Mouse (Mus musculus) CH12.LX (cell line): ENCODE measurements around the gene Dffb. TPM values are rescaled to one million over a fixed set of nuclear protein-coding genes. Genes with fewer than 3 reads are reported as not detected.

Experiments
- DNase-seq: peaks from one replicate; pipeline ENCODE4 v3.0.0-alpha.2; 2013; ENCODE audit errors: extremely low read depth
- H3K27ac ChIP-seq: 2 replicates; pipeline ENCODE4 v1.5.1; 2012; ENCODE audit warnings: low read depth, mild to moderate bottlenecking, control low read depth, moderate library complexity; ENCODE audit not compliant: insufficient read depth
- H3K27me3 ChIP-seq: replicated peaks from 2 replicates; pipeline ENCODE3; 2012; ENCODE audit warnings: inconsistent platforms
- H3K36me3 ChIP-seq, 2 experiments: replicated peaks in 1 of 2; 2 replicates each; pipeline versions ENCODE3 to v1.6.1; 2012; ENCODE audit warnings: inconsistent platforms in 1 of 2, low read length in 1 of 2, mild to moderate bottlenecking in 1 of 2, mixed read lengths in 1 of 2, moderate library complexity in 1 of 2; ENCODE audit not compliant: control insufficient read depth in 1 of 2, insufficient read depth in 1 of 2
- H3K4me1 ChIP-seq, 2 experiments: 2 replicates each; pipeline ENCODE4 v1.6.1; 2012; ENCODE audit warnings: inconsistent platforms in 1 of 2, moderate library complexity in 1 of 2; ENCODE audit not compliant: insufficient read depth in 2 of 2, control insufficient read depth in 1 of 2
- H3K4me2 ChIP-seq: 2 replicates; pipeline ENCODE4 v1.6.1; 2012; ENCODE audit warnings: low read depth, mild to moderate bottlenecking, control low read depth; ENCODE audit not compliant: poor library complexity, insufficient read depth, severe bottlenecking
- H3K4me3 ChIP-seq, 3 experiments: fragments of 150-350 bp in 1 of 3; sonication (generic) in 1 of 3; replicated peaks in 1 of 3; 2 replicates each; pipeline versions ENCODE3 to v1.5.1; 2011 to 2012; ENCODE audit warnings: low read depth in 2 of 3, low read length in 2 of 3, mild to moderate bottlenecking in 2 of 3, moderate library complexity in 2 of 3, control low read depth in 1 of 3, improper control_type of control experiment in 1 of 3, inconsistent platforms in 1 of 3, mixed read lengths in 1 of 3; ENCODE audit not compliant: poor library complexity in 1 of 3
- H3K79me2 ChIP-seq: replicated peaks from 2 replicates; pipeline ENCODE4 v1.6.1; 2012; ENCODE audit warnings: mild to moderate bottlenecking, moderate library complexity; ENCODE audit not compliant: control insufficient read depth, poor library complexity, insufficient read depth, severe bottlenecking; ENCODE audit errors: extremely low read depth
- H3K9ac ChIP-seq: 2 replicates; pipeline ENCODE4 v1.6.1; 2012; ENCODE audit warnings: low read depth, mild to moderate bottlenecking, control low read depth, moderate library complexity; ENCODE audit not compliant: insufficient read depth
- H3K9me3 ChIP-seq: replicated peaks from 2 replicates; pipeline ENCODE3; 2012; ENCODE audit warnings: low read length, inconsistent platforms, mixed read lengths
- BHLHE40 ChIP-seq: IDR thresholded peaks from 2 replicates; pipeline ENCODE4 v1.6.1; 2011; ENCODE audit warnings: mild to moderate bottlenecking, low read depth, low read length, improper control_type of control experiment
- CHD2 ChIP-seq: IDR thresholded peaks from 2 replicates; pipeline ENCODE4 v1.6.1; 2011; ENCODE audit warnings: low read length, improper control_type of control experiment
- E2F4 ChIP-seq: IDR thresholded peaks from 2 replicates; pipeline ENCODE4 v1.6.1; 2011; ENCODE audit warnings: low read depth, low read length, improper control_type of control experiment; ENCODE audit not compliant: insufficient replicate concordance
- ELF1 ChIP-seq: IDR thresholded peaks from 2 replicates; pipeline ENCODE4 v1.6.1; 2014; ENCODE audit warnings: low read depth, mild to moderate bottlenecking, inconsistent platforms, low read length, improper control_type of control experiment
- EP300 ChIP-seq: IDR thresholded peaks from 2 replicates; pipeline ENCODE4 v1.6.1; 2011; ENCODE audit warnings: low read length, improper control_type of control experiment
- ETS1 ChIP-seq: conservative IDR thresholded peaks from 2 replicates; pipeline ENCODE4 v1.6.1; 2012; ENCODE audit warnings: low read depth, mild to moderate bottlenecking, inconsistent platforms, low read length, improper control_type of control experiment, moderate library complexity
- GABPA ChIP-seq: IDR thresholded peaks from 2 replicates; pipeline ENCODE4 v1.6.1; 2012; ENCODE audit warnings: low read depth, low read length, improper control_type of control experiment, inconsistent platforms; ENCODE audit not compliant: insufficient replicate concordance
- HCFC1 ChIP-seq: IDR thresholded peaks from 2 replicates; pipeline ENCODE4 v1.6.1; 2012; ENCODE audit warnings: low read depth, mild to moderate bottlenecking, inconsistent platforms, low read length, improper control_type of control experiment
- JUN ChIP-seq: IDR thresholded peaks from 2 replicates; pipeline ENCODE4 v1.6.1; 2011; ENCODE audit warnings: low read depth, mild to moderate bottlenecking, low read length, improper control_type of control experiment, moderate library complexity; ENCODE audit not compliant: insufficient read depth
- JUND ChIP-seq: conservative IDR thresholded peaks from 2 replicates; pipeline ENCODE4 v1.6.1; 2011; ENCODE audit warnings: low read depth, low read length, improper control_type of control experiment
- KAT2A ChIP-seq: IDR thresholded peaks from 2 replicates; pipeline ENCODE4 v1.6.1; 2012; ENCODE audit warnings: low read length, improper control_type of control experiment, inconsistent platforms; ENCODE audit not compliant: insufficient replicate concordance
- MAFK ChIP-seq: IDR thresholded peaks from 2 replicates; pipeline ENCODE4 v1.6.1; 2011; ENCODE audit warnings: low read length, improper control_type of control experiment; ENCODE audit not compliant: insufficient replicate concordance
- MAX ChIP-seq: IDR thresholded peaks from 2 replicates; pipeline ENCODE4 v1.6.1; 2011; ENCODE audit warnings: low read length, improper control_type of control experiment
- MAZ ChIP-seq: IDR thresholded peaks from 2 replicates; pipeline ENCODE4 v1.6.1; 2012; ENCODE audit warnings: low read depth, mild to moderate bottlenecking, inconsistent platforms, low read length, improper control_type of control experiment, moderate library complexity
- MXI1 ChIP-seq: IDR thresholded peaks from 2 replicates; pipeline ENCODE4 v1.6.1; 2011; ENCODE audit warnings: mild to moderate bottlenecking, low read depth, low read length, improper control_type of control experiment
- MYC ChIP-seq: IDR thresholded peaks from 2 replicates; pipeline ENCODE4 v1.6.1; 2011; ENCODE audit warnings: low read depth, mild to moderate bottlenecking, improper control_type of control experiment, low read length
- NELFE ChIP-seq: IDR thresholded peaks from 2 replicates; pipeline ENCODE4 v1.6.1; 2011; ENCODE audit warnings: low read depth, low read length, improper control_type of control experiment
- NRF1 ChIP-seq: IDR thresholded peaks from 2 replicates; pipeline ENCODE4 v1.6.1; 2014; ENCODE audit warnings: low read depth, mild to moderate bottlenecking, inconsistent platforms, low read length, improper control_type of control experiment, moderate library complexity
- POLR2AphosphoS2 ChIP-seq: IDR thresholded peaks from 2 replicates; pipeline ENCODE4 v1.6.1; 2011; ENCODE audit warnings: low read depth, low read length, improper control_type of control experiment
- RAD21 ChIP-seq: IDR thresholded peaks from 2 replicates; pipeline ENCODE4 v1.6.1; 2011; ENCODE audit warnings: low read depth, mild to moderate bottlenecking, low read length, improper control_type of control experiment, moderate library complexity
- RCOR1 ChIP-seq: conservative IDR thresholded peaks from 2 replicates; pipeline ENCODE4 v1.6.1; 2012; ENCODE audit warnings: low read depth, mild to moderate bottlenecking, inconsistent platforms, low read length, improper control_type of control experiment
- SMC3 ChIP-seq: IDR thresholded peaks from 2 replicates; pipeline ENCODE4 v1.6.1; 2011; ENCODE audit warnings: low read depth, low read length, improper control_type of control experiment
- UBTF ChIP-seq: IDR thresholded peaks from 2 replicates; pipeline ENCODE4 v1.6.1; 2012; ENCODE audit warnings: low read depth, mild to moderate bottlenecking, inconsistent platforms, low read length, improper control_type of control experiment, moderate library complexity
- USF2 ChIP-seq: conservative IDR thresholded peaks from 2 replicates; pipeline ENCODE4 v1.6.1; 2011; ENCODE audit warnings: low read depth, low read length, improper control_type of control experiment
- ZKSCAN1 ChIP-seq: IDR thresholded peaks from 2 replicates; pipeline ENCODE4 v1.6.1; 2012; ENCODE audit warnings: low read depth, inconsistent platforms, low read length, improper control_type of control experiment, borderline replicate concordance
- ZMIZ1 ChIP-seq: IDR thresholded peaks from 2 replicates; pipeline ENCODE4 v1.6.1; 2012; ENCODE audit warnings: low read depth, mild to moderate bottlenecking, inconsistent platforms, low read length, improper control_type of control experiment
- dilution Hi-C: fragments of 300-500 bp; cut with MboI; formaldehyde crosslinking; loops from 2 replicates; pipeline ENCODE4 v1.14.3; 2020; ENCODE audit warnings: low sequenced_read_pairs; ENCODE audit not compliant: extremely low pct_unique_long_range_greater_than_20kb, extremely low pct_ligation_motif_present
- in situ Hi-C: fragments of 300-500 bp; cut with MboI; formaldehyde crosslinking; loops from 3 replicates; pipeline ENCODE4 v1.14.3; 2019; ENCODE audit warnings: low sequenced_read_pairs, low pct_ligation_motif_present, low pct_unique_long_range_greater_than_20kb, mixed read lengths
- polyA plus RNA-seq: library from polyadenylated mRNA; unstranded; fragments of >175 nt; gene quantifications from 2 replicates; pipeline ENCODE4 v1.2.1, GENCODE M21; 2012; ENCODE audit warnings: low read depth; ENCODE audit not compliant: insufficient read length
- total RNA-seq, 2 experiments: library from RNA; depleted of rRNA; stranded (reverse); fragments of 300-350 nt in 1 of 2; fragments of >200 nt in 1 of 2; gene quantifications; 2 replicates each; pipeline ENCODE4 v1.2.3; 2012 to 2014

Dffb gene
- total and polyA plus RNA-seq, 3 experiments: 10.7 to 21.4 (median 12.6) TPM

DNA sequence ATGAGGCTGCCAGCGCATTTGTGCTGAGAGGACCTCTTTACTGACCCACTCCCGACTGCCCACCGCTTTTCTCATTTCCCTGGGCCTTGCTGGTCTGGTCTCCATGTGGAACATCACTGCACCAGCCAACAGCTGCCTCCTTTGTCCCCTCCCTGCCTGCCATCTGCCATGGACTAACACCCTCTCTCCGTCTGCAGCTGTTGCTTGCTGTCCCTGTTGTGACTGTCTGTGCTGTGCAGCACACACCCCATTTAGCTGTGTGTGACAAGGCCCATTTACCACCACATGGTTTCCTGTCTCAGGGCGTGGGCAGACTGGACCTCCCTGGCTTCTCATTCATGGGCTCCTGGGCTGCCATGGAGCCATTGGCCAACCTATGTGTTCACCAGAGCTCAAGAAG, 30.6 kb upstream of the Dffb start:
- Histone ChIP-seq H3K4me3 (no peak overlapping the region), H3K27ac (no peak overlapping the region), H3K4me1 (peaks cover 0 to 7% of the 10 kb centered on the region in 2 experiments; a peak in 2 of 4 replicates), H3K9me3 (peaks cover 6% of the 10 kb centered on the region), H3K4me2 (no peak overlapping the region), H3K9ac (no peak overlapping the region), H3K79me2 (no peaks in the 10 kb centered on the region), H3K27me3 (no peaks in the 10 kb centered on the region), H3K36me3 (peaks cover 45 to 64% of the 10 kb centered on the region in 2 experiments)
- TF ChIP-seq E2F4 (no peak), MAZ (no peak), SMC3 (no peak), MAX (no peak), JUND (no peak), HCFC1 (no peak), BHLHE40 (no peak), USF2 (no peak), ZKSCAN1 (no peak), CHD2 (no peak), KAT2A (no peak), MAFK (no peak), RAD21 (no peak)
- DNase-seq: no peak
- dilution Hi-C loops: no loop called here
- in situ Hi-C loops: no loop called here

DNA sequence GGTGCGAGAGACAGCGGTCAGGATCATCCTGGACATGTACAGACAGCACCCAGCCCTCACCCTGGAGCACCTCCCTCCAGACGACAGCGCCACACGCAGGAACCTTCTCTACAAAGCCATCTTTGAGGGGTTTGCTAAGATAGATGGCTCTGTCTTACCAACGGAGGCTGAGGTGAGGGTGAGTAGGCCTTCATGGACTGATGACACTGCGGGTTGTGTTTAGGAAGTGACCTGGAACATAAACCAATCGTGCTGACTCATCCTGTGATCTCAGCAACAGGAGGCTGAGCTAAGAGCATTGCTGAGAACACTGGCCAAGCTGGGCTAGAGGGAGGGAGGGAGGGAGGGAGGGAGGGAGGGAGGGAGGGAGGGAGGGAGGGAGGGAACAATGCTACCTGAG, 18.6 kb upstream of the Dffb start:
- H3K36me3 ChIP-seq: peaks cover 72 to 93% of the 10 kb centered on the region in 2 experiments

More for the DNA sequence above, 18.6 kb upstream of the Dffb start:
- H3K4me1 ChIP-seq: no peaks in the 10 kb centered on the region
- no peaks in the 10 kb centered on the region for H3K27me3 ChIP-seq
- no peaks in the 10 kb centered on the region for H3K79me2 ChIP-seq
- dilution Hi-C loops (no loop called here), in situ Hi-C loops (no loop called here)
- no peak overlapping the region for H3K27ac ChIP-seq
- no peak for DNase-seq
- H3K4me3 ChIP-seq: no peak overlapping the region
- H3K9ac ChIP-seq: no peak overlapping the region
- TF ChIP-seq MAZ (no peak), NELFE (no peak), MYC (no peak), ZMIZ1 (no peak), E2F4 (no peak), CHD2 (no peak), EP300 (no peak), MAFK (no peak), NRF1 (no peak), USF2 (no peak), UBTF (no peak), MXI1 (no peak), GABPA (no peak), POLR2AphosphoS2 (no peak), ELF1 (no peak), ZKSCAN1 (no peak), RAD21 (no peak), ETS1 (no peak), JUN (no peak), RCOR1 (no peak)
- TF ChIP-seq, all 38 proteins: peak for 0
- Histone ChIP-seq H3K4me2 (no peak overlapping the region), H3K9me3 (no peaks in the 10 kb centered on the region)
